Mouse (Mus musculus): ENCODE measurements around the gene Pnpo.

The Pnpo gene

DNA sequence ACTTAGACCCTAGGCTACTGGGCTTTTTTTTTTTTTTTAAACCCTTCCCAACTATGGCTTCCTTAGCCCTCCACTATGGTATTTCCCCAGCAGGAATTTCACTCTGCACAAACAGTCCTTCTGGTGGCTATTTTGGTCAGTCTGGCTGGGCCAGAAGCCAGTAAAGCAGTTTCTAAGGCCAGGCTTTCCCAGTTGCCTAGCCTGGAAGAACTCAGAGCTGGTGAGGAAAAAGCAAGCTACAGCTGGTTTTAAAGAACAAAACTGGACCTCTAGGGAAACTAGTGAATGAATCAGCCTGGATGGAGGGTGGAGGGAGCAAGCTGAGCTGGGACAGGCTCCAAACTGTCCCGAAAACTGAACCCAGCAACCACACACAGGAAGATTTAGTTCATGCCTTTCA is 26.0 kb upstream of the Pnpo start:
- DNase-seq (ENCODE audit: low read depth, low spot score), result no peak

GRCm38 (mm10) chr11:96969280-96969722 is 25.5 kb upstream of the Pnpo start:
- DNase-seq (ENCODE audit: low read depth, low spot score), result no peak

GRCm38 (mm10) chr11:96968476-96968875 is 24.7 kb upstream of the Pnpo start:
- no peak for DNase-seq (ENCODE audit: low read depth, low spot score)

DNA sequence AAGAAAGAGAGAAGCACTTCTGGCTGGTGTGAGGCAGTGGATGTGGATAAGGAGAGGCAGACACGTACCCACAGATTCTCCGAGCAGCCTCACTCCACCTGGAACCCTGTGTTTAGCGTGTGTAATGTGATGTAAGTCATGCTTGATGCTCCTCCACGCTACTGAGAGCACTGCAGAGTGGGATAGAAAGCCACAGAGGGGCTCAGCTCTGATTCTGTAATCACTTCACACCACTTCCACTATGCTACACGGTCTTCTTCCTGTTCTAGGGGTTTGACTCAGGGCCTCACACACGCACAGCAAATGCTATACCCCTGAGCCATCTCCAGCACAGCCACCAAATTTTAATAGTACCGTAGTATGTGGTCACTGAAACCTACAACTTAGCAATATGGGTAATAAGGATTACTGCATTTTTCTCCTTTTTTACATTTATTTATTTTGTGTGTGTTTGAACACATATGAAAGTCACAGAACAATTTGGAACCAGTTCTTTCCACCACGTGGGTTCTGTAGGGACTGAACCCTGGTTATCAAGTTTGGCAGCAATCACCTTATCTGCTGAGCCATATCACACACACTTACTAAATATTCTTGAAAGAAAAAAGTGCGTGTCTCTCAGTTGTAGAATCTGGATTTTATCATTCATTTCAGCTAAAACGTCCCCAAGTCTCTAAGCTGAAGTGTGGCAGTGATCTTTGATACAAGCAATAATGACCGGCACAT is 23.9 kb upstream of the Pnpo start:
- DNase-seq (ENCODE audit: low read depth, low spot score), result no peak

GRCm38 (mm10) chr11:96966914-96967543 is 23.2 kb upstream of the Pnpo start:
- DNase-seq (ENCODE audit: low read depth, low spot score), result no peak

GRCm38 (mm10) chr11:96966172-96966571 is 22.4 kb upstream of the Pnpo start:
- DNase-seq (ENCODE audit: low read depth, low spot score), result no peak

GRCm38 (mm10) chr11:96963580-96963979 is 19.8 kb upstream of the Pnpo start:
- DNase-seq (ENCODE audit: low read depth, low spot score), result peak; percentile 74

- DNase-seq (ENCODE audit: low read depth, low spot score), result no peak
Measured at GRCm38 (mm10) chr11:96957061-96957805, 13.4 kb upstream of the Pnpo start.

DNA sequence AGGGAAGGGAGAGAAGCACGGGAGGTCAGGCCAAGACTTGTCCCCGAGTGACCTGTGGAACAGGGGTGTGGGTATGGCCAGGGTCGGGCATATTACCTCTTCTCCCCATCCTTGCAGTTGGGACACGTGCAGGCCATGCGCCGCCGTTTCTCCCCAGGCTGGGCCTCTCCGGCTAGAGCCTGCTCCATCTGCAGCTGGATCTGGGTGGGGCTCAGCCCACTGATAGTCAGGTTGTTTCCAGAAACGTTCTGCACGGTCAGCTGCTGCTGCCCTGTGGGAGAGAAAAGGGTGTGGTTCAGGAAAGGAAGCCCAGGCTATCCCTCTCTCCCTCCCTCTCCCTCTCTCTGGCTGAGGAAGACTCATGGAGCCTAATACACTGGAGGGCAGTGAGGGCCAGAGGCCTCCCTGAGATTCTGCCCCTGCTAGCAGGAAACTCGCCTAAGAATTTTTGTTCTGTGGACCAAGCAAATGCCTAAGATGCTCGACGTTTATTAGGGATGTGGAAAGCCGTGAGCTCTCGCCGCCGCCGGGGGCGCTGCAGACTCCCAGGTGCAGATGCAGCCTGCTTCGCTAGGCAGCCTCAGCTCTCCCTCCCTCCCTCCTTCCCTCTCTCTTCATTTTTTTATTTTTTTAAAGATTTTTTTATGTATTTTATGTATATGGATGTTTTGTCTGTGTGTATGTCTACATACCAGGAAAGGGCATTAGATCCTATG is 12.4 kb upstream of the Pnpo start:
- DNase-seq (ENCODE audit: low read depth, low spot score), result peak; percentile 65

- no peak for DNase-seq (ENCODE audit: low read depth, low spot score)
Measured at GRCm38 (mm10) chr11:96955094-96955493, 11.3 kb upstream of the Pnpo start.

GRCm38 (mm10) chr11:96952896-96953295 is 9.1 kb upstream of the Pnpo start:
- no peak for DNase-seq (ENCODE audit: low read depth, low spot score)

DNA sequence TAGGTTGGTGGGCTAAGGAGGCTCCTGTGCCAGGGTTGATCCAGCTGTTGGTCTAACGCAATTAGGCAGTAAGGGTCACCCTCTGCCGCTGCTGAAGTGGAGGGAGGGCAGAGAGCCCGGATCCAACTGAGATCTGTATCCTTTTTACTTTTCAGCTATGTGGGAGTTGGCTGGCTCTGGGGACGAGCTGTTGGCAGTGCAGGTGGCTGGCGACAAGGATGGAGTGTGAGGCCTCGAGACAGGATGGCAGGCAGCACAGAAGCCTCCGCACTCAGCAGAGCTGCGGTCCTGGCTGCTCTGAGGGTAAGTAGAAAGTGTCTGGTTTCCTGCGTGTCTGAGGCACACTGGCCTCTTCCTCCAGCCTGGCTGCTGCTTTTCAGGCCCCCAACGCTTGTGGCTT is 8.6 kb upstream of the Pnpo start:
- DNase-seq (ENCODE audit: low read depth, low spot score), result no peak

DNA sequence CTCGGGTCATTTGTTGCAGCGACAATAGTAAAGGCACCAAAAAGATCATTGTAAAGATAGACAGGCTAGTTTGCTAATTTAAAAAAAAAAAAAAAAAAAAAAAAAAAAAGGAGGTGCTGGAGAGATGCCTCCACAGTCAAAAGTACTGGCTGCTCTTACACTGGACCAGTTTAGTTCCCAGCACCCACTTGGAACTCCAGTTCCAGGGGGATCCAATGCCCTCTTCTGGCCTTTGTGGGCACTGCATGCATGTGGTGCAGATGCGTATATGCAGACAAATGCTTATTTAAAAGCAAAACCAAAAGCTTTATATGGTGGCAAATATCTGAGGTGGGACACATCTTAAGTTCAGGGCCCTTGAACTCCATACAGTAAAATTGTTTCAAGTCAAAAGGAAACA is 7.0 kb upstream of the Pnpo start:
- no peak for DNase-seq (ENCODE audit: low read depth, low spot score)

GRCm38 (mm10) chr11:96947849-96948248 is 4.1 kb upstream of the Pnpo start:
- DNase-seq (ENCODE audit: low read depth, low spot score), result peak; percentile 76

- DNase-seq (ENCODE audit: low read depth, low spot score), result no peak
Measured at GRCm38 (mm10) chr11:96946498-96946897, 2.7 kb upstream of the Pnpo start.

DNA sequence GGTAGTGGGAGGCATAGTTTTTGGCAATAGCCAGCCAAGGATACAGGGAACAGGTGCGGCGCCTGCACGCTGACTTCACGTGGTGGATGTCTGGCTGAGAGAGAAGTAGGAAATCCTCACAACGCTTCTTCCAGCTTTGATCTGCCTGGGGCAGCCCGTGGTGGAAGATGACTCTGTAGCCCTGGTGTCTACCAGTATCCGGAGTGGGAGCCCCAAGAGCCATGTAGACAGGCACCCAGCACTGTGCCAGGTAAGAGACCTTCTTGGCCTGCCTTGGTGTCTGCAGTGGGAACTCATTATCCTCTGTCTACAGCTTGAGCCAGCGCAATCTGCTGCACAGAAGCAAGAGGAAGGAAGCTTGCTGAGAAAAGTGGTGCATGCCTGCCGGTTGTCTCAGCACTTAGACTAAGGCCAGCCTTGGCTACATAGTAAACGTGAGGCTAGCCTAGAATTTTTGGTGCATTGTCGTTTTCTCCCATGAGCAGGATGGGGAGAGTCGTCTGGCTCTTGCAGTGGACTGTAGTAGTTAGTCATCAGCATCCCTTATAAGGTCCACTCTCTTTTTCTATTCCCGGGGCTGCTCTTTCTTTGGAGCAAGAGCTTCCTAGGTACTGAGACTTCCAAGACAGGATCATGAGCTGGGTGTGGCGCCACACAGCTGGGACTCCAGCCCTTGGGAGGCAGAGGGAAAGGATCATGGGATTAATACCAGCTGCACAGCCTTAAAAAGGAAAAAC is 1.2 kb upstream of the Pnpo start:
- no peak for DNase-seq (ENCODE audit: low read depth, low spot score)

- no peak for DNase-seq (ENCODE audit: low read depth, low spot score)
Measured at GRCm38 (mm10) chr11:96941989-96942590, 1.7 kb downstream of the Pnpo start.

GRCm38 (mm10) chr11:96940578-96941465 is 3.0 kb downstream of the Pnpo start:
- no peak for DNase-seq (ENCODE audit: low read depth, low spot score)

DNA sequence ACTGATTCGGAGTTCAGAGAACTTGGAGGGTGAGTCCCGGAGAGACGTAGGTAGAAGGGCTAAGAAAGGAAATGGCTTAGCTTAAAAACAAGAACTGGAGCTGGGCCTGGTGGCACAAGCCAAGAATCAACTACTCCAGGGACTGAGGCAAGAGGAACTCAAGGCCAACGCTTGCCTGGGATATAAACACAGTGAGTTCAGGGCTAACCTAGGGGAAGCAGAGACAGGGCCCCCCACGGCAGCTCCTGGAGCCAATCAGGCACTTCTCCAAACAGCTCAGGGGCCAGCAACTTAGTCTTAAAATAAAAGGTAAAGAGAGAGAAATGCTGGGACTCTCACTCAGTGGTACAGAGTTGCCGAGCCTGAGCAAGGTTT is 5.4 kb downstream of the Pnpo start:
- no peak for DNase-seq (ENCODE audit: low read depth, low spot score)
